9 mouse cellular contexts compared by ENCODE assay signal in genomic region chr5:36089243-36089642, GRCm38 (mm10).
A peak's percentile ranks its signal among the peaks of the same experiment; 100 is the strongest.
DNase-seq lines count a peak whose midpoint lies in the region; ATAC-seq and TF ChIP-seq lines count a peak whose summit lies in the region.
"Had no signal": no experiment of that assay in that cellular context is flagged by ENCODE, and none has a peak within 500 bp of the region (broad histone marks: within the 10 kb centered on the region; RNA-seq: fewer than 3 reads in every experiment).

No protein-coding gene starts in this region.

- WGBS in forebrain, embryonic 14.5 days = 92% methylated on average over 2 of the region's 2 CpGs
- 96% methylated on average over 2 of the region's 2 CpGs for WGBS in forebrain, embryonic 15.5 days
- 70% methylated on average over 2 of the region's 2 CpGs for WGBS in stomach, embryonic 15.5 days
- WGBS in stomach, postnatal 0 days = 63% methylated on average over 2 of the region's 2 CpGs
- 94% methylated on average over 2 of the region's 2 CpGs for WGBS in midbrain, embryonic 16.5 days

- TF ChIP-seq EP300 in stomach, postnatal 0 days (optimal IDR thresholded peaks at IDR 0.05) = no peak

- no peak for TF ChIP-seq CTCF in stomach, postnatal 0 days (IDR thresholded peaks at IDR 0.05; ENCODE audit: low read depth)
- no peak for TF ChIP-seq CTCF in gastrocnemius, adult 2 months (IDR thresholded peaks at IDR 0.05)

- intact Hi-C loops in gastrocnemius, adult 2 months (cut with DNase I) = no loop called here

- no peaks in the 10 kb centered on the region for H3K9me3 ChIP-seq in forebrain, embryonic 14.5 days (replicated peaks; ENCODE audit: control insufficient read depth, low read length)
- no peaks in the 10 kb centered on the region for H3K9me3 ChIP-seq in forebrain, embryonic 15.5 days
- H3K9me3 ChIP-seq in stomach, embryonic 15.5 days = no peaks in the 10 kb centered on the region
- no peaks in the 10 kb centered on the region for H3K9me3 ChIP-seq in stomach, postnatal 0 days (ENCODE audit: control insufficient read depth, low read length)
- H3K9me3 ChIP-seq in midbrain, embryonic 16.5 days (replicated peaks; ENCODE audit: control insufficient read depth, low read length, poor library complexity, severe bottlenecking) = no peaks in the 10 kb centered on the region

- ATAC-seq in forebrain, embryonic 14.5 days = no peak
- no peak for ATAC-seq in forebrain, embryonic 15.5 days (replicated peaks)
- no peak for ATAC-seq in stomach, embryonic 15.5 days (ENCODE audit: insufficient read depth, low FRiP score, low read depth)
- no peak for ATAC-seq in stomach, postnatal 0 days (ENCODE audit: low FRiP score, low TSS enrichment)
- no peak for ATAC-seq in midbrain, embryonic 16.5 days

- H3K4me3 ChIP-seq in forebrain, embryonic 14.5 days (ENCODE audit: low read depth, low read length) = no peak overlapping the region
- H3K4me3 ChIP-seq in forebrain, embryonic 15.5 days = no peak overlapping the region
- H3K4me3 ChIP-seq in stomach, embryonic 15.5 days (replicated peaks) = no peak overlapping the region
- no peak overlapping the region for H3K4me3 ChIP-seq in stomach, postnatal 0 days (ENCODE audit: low read depth, low read length)
- no peak overlapping the region for H3K4me3 ChIP-seq in midbrain, embryonic 16.5 days (ENCODE audit: low read depth, low read length)
- H3K4me3 ChIP-seq in gastrocnemius, adult 2 months = no peak overlapping the region

- DNase-seq in forebrain, embryonic 14.5 days (ENCODE audit: low spot score) = no peak
- DNase-seq in stomach, postnatal 0 days (ENCODE audit: low spot score) = no peak
- DNase-seq in gastrocnemius, postnatal 25 days = no peak
- no peak for DNase-seq in left cerebral cortex, adult 9 months (ENCODE audit: low spot score in 2 of 2)
- no peak for DNase-seq in gastrocnemius, adult 2 months
- DNase-seq: gastrocnemius, postnatal 10 days had no signal

- H3K4me2 ChIP-seq in forebrain, embryonic 14.5 days (ENCODE audit: low read length) = no peak overlapping the region
- H3K4me2 ChIP-seq in forebrain, embryonic 15.5 days (replicated peaks) = no peak overlapping the region
- no peak overlapping the region for H3K4me2 ChIP-seq in stomach, embryonic 15.5 days
- H3K4me2 ChIP-seq in stomach, postnatal 0 days (replicated peaks; ENCODE audit: low read depth) = no peak overlapping the region
- no peak overlapping the region for H3K4me2 ChIP-seq in midbrain, embryonic 16.5 days (ENCODE audit: low read length)

- no peaks in the 10 kb centered on the region for H3K36me3 ChIP-seq in forebrain, embryonic 14.5 days (ENCODE audit: control insufficient read depth, insufficient read depth, low read length)
- no peaks in the 10 kb centered on the region for H3K36me3 ChIP-seq in forebrain, embryonic 15.5 days
- H3K36me3 ChIP-seq in stomach, embryonic 15.5 days = no peaks in the 10 kb centered on the region
- H3K36me3 ChIP-seq in stomach, postnatal 0 days (ENCODE audit: control insufficient read depth, insufficient read depth, low read length) = no peaks in the 10 kb centered on the region
- no peaks in the 10 kb centered on the region for H3K36me3 ChIP-seq in midbrain, embryonic 16.5 days (ENCODE audit: control insufficient read depth, insufficient read depth, low read length)

- H3K27me3 ChIP-seq in forebrain, embryonic 14.5 days (replicated peaks; ENCODE audit: control insufficient read depth, insufficient read depth, low read length) = no peaks in the 10 kb centered on the region
- H3K27me3 ChIP-seq in forebrain, embryonic 15.5 days = no peaks in the 10 kb centered on the region
- no peaks in the 10 kb centered on the region for H3K27me3 ChIP-seq in stomach, embryonic 15.5 days (replicated peaks)
- H3K27me3 ChIP-seq in stomach, postnatal 0 days (ENCODE audit: control insufficient read depth, insufficient read depth, low read length) = no peaks in the 10 kb centered on the region
- H3K27me3 ChIP-seq in midbrain, embryonic 16.5 days (ENCODE audit: control insufficient read depth, insufficient read depth, low read depth, low read length) = no peaks in the 10 kb centered on the region

- no peak overlapping the region for H3K9ac ChIP-seq in forebrain, embryonic 14.5 days (ENCODE audit: low read length)
- no peak overlapping the region for H3K9ac ChIP-seq in forebrain, embryonic 15.5 days (replicated peaks)
- no peak overlapping the region for H3K9ac ChIP-seq in stomach, embryonic 15.5 days
- no peak overlapping the region for H3K9ac ChIP-seq in stomach, postnatal 0 days (ENCODE audit: low read length)
- no peak overlapping the region for H3K9ac ChIP-seq in midbrain, embryonic 16.5 days (ENCODE audit: low read depth, low read length)

- H3K27ac ChIP-seq in forebrain, embryonic 14.5 days (ENCODE audit: low read depth, low read length) = peak overlapping the region; percentile 9; the same call in 1 of the 2 replicates
- H3K27ac ChIP-seq in forebrain, embryonic 15.5 days (replicated peaks) = no peak overlapping the region
- H3K27ac ChIP-seq in stomach, embryonic 15.5 days = 0 out of 2 replicates have a peak overlapping the region, but pooled peaks have one; percentile 48
- no peak overlapping the region for H3K27ac ChIP-seq in stomach, postnatal 0 days (replicated peaks)
- H3K27ac ChIP-seq in midbrain, embryonic 16.5 days (ENCODE audit: low read length) = 0 out of 2 replicates have a peak overlapping the region, but pooled peaks have one; percentile 7
- H3K27ac ChIP-seq in gastrocnemius, adult 2 months = no peak overlapping the region

- no peaks in the 10 kb centered on the region for H3K4me1 ChIP-seq in forebrain, embryonic 14.5 days (ENCODE audit: control insufficient read depth, insufficient read depth, low read length)
- H3K4me1 ChIP-seq in forebrain, embryonic 15.5 days = no peaks in the 10 kb centered on the region
- H3K4me1 ChIP-seq in stomach, embryonic 15.5 days = no peaks in the 10 kb centered on the region
- H3K4me1 ChIP-seq in stomach, postnatal 0 days (replicated peaks; ENCODE audit: control insufficient read depth, insufficient read depth) = no peaks in the 10 kb centered on the region
- H3K4me1 ChIP-seq in midbrain, embryonic 16.5 days (ENCODE audit: control insufficient read depth, insufficient read depth, low read length) = 0 out of 2 replicates have a peak, but pooled peaks cover 3% of the 10 kb centered on the region

Comparison
In these comparisons a context has a peak if more than half of its experiments do, and no peak if none do; other contexts are left out.
1. H3K27ac ChIP-seq: peak in forebrain, embryonic 14.5 days (single experiment), stomach, embryonic 15.5 days (single experiment) and midbrain, embryonic 16.5 days (single experiment); none in forebrain, embryonic 15.5 days (single experiment), stomach, postnatal 0 days (single experiment) and gastrocnemius, adult 2 months (single experiment).